Mouse (Mus musculus) lung, postnatal 36 days (tissue): ENCODE measurements around the gene 1700049E17Rik1.
"Not testable (repeated sequence)": the region's sequence is repeated elsewhere in the genome, so short reads cannot be mapped to it uniquely, and the experiment has no call there.

ENCODE experiments used
- DNase-seq: peaks from one replicate; pipeline ENCODE4 v3.0.0; 2022; ENCODE audit warnings: mixed read lengths

The 1700049E17Rik1 gene

GRCm38 (mm10) chr14:41924649-41925048 lies at the start of gene 1700049E17Rik1:
Gene 1700049E17Rik1, plus strand, starts transcription at chr14:41924949.
- DNase-seq = not testable (repeated sequence)

GRCm38 (mm10) chr14:41907190-41907589 lies 17.6 kb upstream of the 1700049E17Rik1 start, which contains the start of gene Gm7980:
Gene Gm7980, minus strand, starts transcription at chr14:41907290.
- DNase-seq = not testable (repeated sequence)

DNA sequence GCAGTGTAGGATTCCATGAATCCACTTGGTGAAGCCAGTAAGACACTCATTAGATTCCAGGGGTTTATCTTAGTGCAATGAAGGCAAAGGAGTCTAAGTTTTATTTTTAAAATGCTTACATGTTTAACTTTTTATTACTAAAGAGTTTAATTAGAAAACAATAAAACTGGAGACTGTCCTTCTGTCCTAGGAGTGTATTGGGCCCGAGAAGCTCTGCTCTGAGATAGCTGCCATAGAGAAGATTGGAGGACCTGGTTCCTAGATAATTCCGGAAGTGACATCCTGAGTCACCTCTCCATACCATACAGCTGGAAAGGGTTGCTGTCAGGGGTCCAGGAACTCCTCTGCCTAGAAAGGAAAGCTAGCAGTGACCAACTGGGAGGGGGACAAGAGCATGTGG lies 18.9 kb downstream of the 1700049E17Rik1 start, which contains the start of gene 1700024B05Rik:
TSS of gene 1700024B05Rik (plus strand) at position 301 of the 400 bp plus-strand sequence.
- DNase-seq = not testable (repeated sequence)

- DNase-seq = not testable (repeated sequence)
Observed at GRCm38 (mm10) chr14:41964095-41964494, 39.3 kb downstream of the 1700049E17Rik1 start.

GRCm38 (mm10) chr14:41967827-41968226 lies 43.1 kb downstream of the 1700049E17Rik1 start, which contains the start of gene Gm6401:
Gene Gm6401, minus strand, starts transcription at chr14:41967927.
- DNase-seq = not testable (repeated sequence)

- not testable (repeated sequence) for DNase-seq
Observed at GRCm38 (mm10) chr14:41968596-41968995, 43.8 kb downstream of the 1700049E17Rik1 start.
